Mouse (Mus musculus) forebrain, embryonic 13.5 days (tissue): ENCODE data around the gene Piezo1. TPM values are rescaled to one million over a fixed set of nuclear protein-coding genes. Genes with fewer than 3 reads are reported as not detected.

Source experiments
- ATAC-seq: fragments of 200-750 bp; cut with Nextera tagmentation; 2 replicates; pipeline ENCODE4 v1.8.0; 2017
- H3K27ac ChIP-seq: fragments of 300-500 bp; sonication (generic); 2 replicates; pipeline ENCODE4 v1.5.1; 2015; ENCODE audit warnings: inconsistent platforms, mild to moderate bottlenecking, moderate library complexity
- H3K27me3 ChIP-seq: fragments of 300-500 bp; sonication (generic); 2 replicates; pipeline ENCODE4 v1.6.1; 2015; ENCODE audit warnings: mild to moderate bottlenecking, inconsistent platforms
- H3K36me3 ChIP-seq: fragments of 300-500 bp; sonication (generic); 2 replicates; pipeline ENCODE4 v1.6.1; 2015; ENCODE audit warnings: mild to moderate bottlenecking, inconsistent platforms; ENCODE audit not compliant: poor library complexity, severe bottlenecking
- H3K4me1 ChIP-seq: fragments of 300-500 bp; sonication (generic); 2 replicates; pipeline ENCODE4 v1.6.1; 2015; ENCODE audit warnings: inconsistent platforms
- H3K4me2 ChIP-seq: fragments of 300-500 bp; sonication (generic); 2 replicates; pipeline ENCODE4 v1.6.1; 2015; ENCODE audit warnings: inconsistent platforms, mild to moderate bottlenecking, moderate library complexity
- H3K4me3 ChIP-seq: fragments of 300-500 bp; sonication (generic); 2 replicates; pipeline ENCODE4 v1.5.1; 2015; ENCODE audit warnings: mild to moderate bottlenecking, inconsistent platforms
- H3K9ac ChIP-seq: fragments of 300-500 bp; sonication (generic); 2 replicates; pipeline ENCODE4 v1.6.1; 2015; ENCODE audit warnings: mild to moderate bottlenecking, inconsistent platforms
- H3K9me3 ChIP-seq: fragments of 300-500 bp; sonication (generic); replicated peaks from 2 replicates; pipeline ENCODE4 v1.6.1; 2016; ENCODE audit warnings: inconsistent platforms
- WGBS: fragments of 180-500 bp; shearing (Covaris S2); methylation state at CpG from one replicate; pipeline ENCODE4 v1.1.7; 2015; 5-methylcytosine and 5-hydroxymethylcytosine counted together
- microRNA-seq: library from miRNA; unstranded; fragments of <30 nt; microRNA quantifications from one replicate; pipeline ENCODE4, GENCODE M21; 2016
- polyA plus RNA-seq: library from polyadenylated mRNA; unstranded; fragments of >200 nt; fragmentation: Nextera tagmentation; extraction: Ambion mirVana; gene quantifications from 2 replicates; pipeline ENCODE4 v1.2.1, GENCODE M21; 2015

Piezo1 gene
- polyA plus RNA-seq, 1 experiment from 2014 or later, result 1.4 TPM

- peaks cover 8% of the 10 kb centered on the region for H3K4me1 ChIP-seq
- ATAC-seq, result no peak
- H3K27me3 ChIP-seq, result no peaks in the 10 kb centered on the region
- H3K4me3 ChIP-seq, result no peak overlapping the region
- H3K9ac ChIP-seq, result no peak overlapping the region
- no peak overlapping the region for H3K27ac ChIP-seq
- 94% methylated on average over 16 of the region's 16 CpGs for WGBS
- peaks cover 5% of the 10 kb centered on the region; the same call in 1 of the 2 replicates for H3K9me3 ChIP-seq
- H3K36me3 ChIP-seq, result peaks cover 54% of the 10 kb centered on the region
- no peak overlapping the region for H3K4me2 ChIP-seq
Measured at GRCm38 (mm10) chr8:122439336-122439735, 111.8 kb downstream of the Piezo1 start.

- peaks cover 65% of the 10 kb centered on the region for H3K36me3 ChIP-seq
- H3K9me3 ChIP-seq, result peaks cover 5% of the 10 kb centered on the region; the same call in 1 of the 2 replicates
- peaks cover 10% of the 10 kb centered on the region for H3K4me1 ChIP-seq
- ATAC-seq, result no peak
- H3K9ac ChIP-seq, result no peak overlapping the region
- 91% methylated on average over 13 of the region's 13 CpGs for WGBS
- H3K27ac ChIP-seq, result no peak overlapping the region
- no peak overlapping the region for H3K4me3 ChIP-seq
- no peak overlapping the region for H3K4me2 ChIP-seq
- no peaks in the 10 kb centered on the region for H3K27me3 ChIP-seq
Measured at GRCm38 (mm10) chr8:122437708-122438331, 113.3 kb downstream of the Piezo1 start.

DNA sequence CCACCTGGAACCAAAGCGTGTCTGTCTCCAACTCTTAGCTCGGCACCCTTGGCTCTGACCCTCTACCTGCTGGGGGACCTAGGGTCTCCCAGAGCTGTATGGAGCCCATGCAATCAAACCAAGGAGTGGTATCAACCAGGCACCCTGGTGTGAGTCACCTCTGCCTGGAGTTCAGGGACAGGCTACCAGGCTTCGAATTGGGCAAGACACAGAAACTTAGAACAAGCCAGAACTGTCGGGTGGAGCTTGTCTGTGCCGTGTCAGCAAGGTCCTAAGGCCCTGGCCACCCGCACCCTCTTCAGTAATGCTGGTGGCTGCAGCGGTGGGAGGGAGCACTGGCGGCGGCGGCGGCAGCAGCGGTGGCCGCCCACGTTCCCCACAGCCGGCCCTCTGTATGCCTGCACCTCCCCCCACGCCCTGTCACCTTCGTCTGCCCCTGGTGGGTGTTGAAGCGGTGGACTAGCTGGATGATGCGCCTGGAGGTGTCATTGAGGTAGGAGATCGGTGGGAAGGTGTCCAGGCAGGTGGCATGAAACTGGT, 114.5 kb downstream of the Piezo1 start:
- Histone ChIP-seq H3K27me3 (no peaks in the 10 kb centered on the region; the same call in 1 of the 2 replicates), H3K4me3 (no peak overlapping the region), H3K9me3 (peaks cover 5% of the 10 kb centered on the region; the same call in 1 of the 2 replicates), H3K27ac (no peak overlapping the region), H3K36me3 (peaks cover 65% of the 10 kb centered on the region), H3K4me2 (no peak overlapping the region), H3K4me1 (peaks cover 15% of the 10 kb centered on the region), H3K9ac (no peak overlapping the region)
- ATAC-seq, result no peak
- WGBS, result 91% methylated on average over 20 of the region's 20 CpGs

- peaks cover 65% of the 10 kb centered on the region for H3K36me3 ChIP-seq
- peaks cover 5% of the 10 kb centered on the region; the same call in 1 of the 2 replicates for H3K9me3 ChIP-seq
- no peak overlapping the region for H3K4me2 ChIP-seq
- H3K27ac ChIP-seq, result no peak overlapping the region
- WGBS, result 97% methylated on average over 9 of the region's 9 CpGs
- no peak overlapping the region for H3K4me3 ChIP-seq
- no peak for ATAC-seq
- no peak overlapping the region for H3K9ac ChIP-seq
- no peaks in the 10 kb centered on the region; the same call in 1 of the 2 replicates for H3K27me3 ChIP-seq
- peaks cover 16% of the 10 kb centered on the region for H3K4me1 ChIP-seq
Measured at GRCm38 (mm10) chr8:122436146-122436545, 115.0 kb downstream of the Piezo1 start.

GRCm38 (mm10) chr8:122435375-122435774, 115.8 kb downstream of the Piezo1 start:
- H3K27me3 ChIP-seq, result no peaks in the 10 kb centered on the region; the same call in 1 of the 2 replicates
- peaks cover 65% of the 10 kb centered on the region for H3K36me3 ChIP-seq
- no peak overlapping the region for H3K27ac ChIP-seq
- no peak overlapping the region for H3K4me3 ChIP-seq
- H3K9me3 ChIP-seq, result peaks cover 5% of the 10 kb centered on the region; the same call in 1 of the 2 replicates
- H3K4me1 ChIP-seq, result peaks cover 16% of the 10 kb centered on the region
- no peak for ATAC-seq
- no peak overlapping the region for H3K9ac ChIP-seq
- 90% methylated on average over 6 of the region's 6 CpGs for WGBS
- no peak overlapping the region for H3K4me2 ChIP-seq

DNA sequence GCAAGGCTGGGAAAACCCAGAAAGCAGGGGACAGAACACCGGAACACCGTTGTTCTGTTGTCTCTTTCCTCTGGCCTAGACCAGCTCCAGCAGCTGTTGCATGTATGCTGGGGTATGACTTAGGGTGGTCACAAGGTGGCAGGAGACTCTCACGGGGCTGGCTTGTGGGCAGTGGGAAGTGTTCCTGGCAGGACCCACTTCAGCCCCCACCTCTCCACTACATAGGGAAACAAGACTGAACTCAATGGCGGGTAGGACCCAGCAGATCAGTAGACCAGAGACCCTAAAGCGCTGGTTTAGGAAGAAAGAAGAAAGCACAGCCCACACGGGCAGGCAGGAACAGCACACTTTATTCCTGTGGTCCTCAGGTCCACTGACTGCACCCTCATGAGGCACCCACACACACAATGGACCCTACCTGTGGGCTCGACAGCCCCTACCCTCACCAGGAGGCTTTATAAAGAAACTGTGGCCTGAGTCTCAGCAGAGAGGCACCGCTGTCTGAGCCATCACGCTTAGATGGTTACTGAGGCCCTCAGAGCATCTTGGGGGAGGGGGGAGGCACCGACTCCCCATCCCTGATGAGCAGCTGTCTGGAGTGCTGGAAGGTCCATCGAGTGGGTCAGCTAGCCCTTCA, 117.7 kb downstream of the Piezo1 start:
- Histone ChIP-seq H3K27me3 (no peaks in the 10 kb centered on the region; the same call in 1 of the 2 replicates), H3K9me3 (peaks cover 5% of the 10 kb centered on the region; the same call in 1 of the 2 replicates), H3K4me3 (peak overlapping the region; percentile 40; the same call in 1 of the 2 replicates), H3K36me3 (peaks cover 51% of the 10 kb centered on the region), H3K27ac (no peak overlapping the region), H3K4me2 (peak overlapping the region; percentile 77; the same call in 1 of the 2 replicates), H3K4me1 (peaks cover 16% of the 10 kb centered on the region), H3K9ac (no peak overlapping the region; the same call in 1 of the 2 replicates)
- ATAC-seq, result 0 out of 2 replicates have a peak, but pooled peaks have one; percentile 29
- WGBS, result 73% methylated on average over 11 of the region's 11 CpGs

GRCm38 (mm10) chr8:122432443-122433268, 118.5 kb downstream of the Piezo1 start, which contains the start of gene Cyba:
Gene Cyba (minus strand): TSS chr8:122432930.
- Histone ChIP-seq H3K9me3 (peaks cover 5% of the 10 kb centered on the region; the same call in 1 of the 2 replicates), H3K9ac (peak within 1 kb of the TSS; percentile 64), H3K27ac (no peak within 1 kb of the TSS), H3K36me3 (peaks cover 44% of the 10 kb centered on the region), H3K4me3 (peak within 1 kb of the TSS; percentile 40), H3K4me2 (peak within 1 kb of the TSS; percentile 77), H3K27me3 (no peaks in the 10 kb centered on the region; the same call in 1 of the 2 replicates), H3K4me1 (peaks cover 16% of the 10 kb centered on the region)
- 5% methylated on average over 45 of the region's 45 CpGs for WGBS
- peak; percentile 87 for ATAC-seq

Small RNAs within 50 kb of the gene (microRNA-seq; reads per million reads assigned to microRNA genes)
- gene Gm24366, result not detected

Other genes with a start within 250 kb of the Piezo1 start
- gene Trhr2, start 190.6 kb downstream of the Piezo1 start, polyA plus RNA-seq, result not detected in 2 replicates
- gene Zc3h18, start 174.7 kb downstream of the Piezo1 start, polyA plus RNA-seq, result 47.4 and 52.2 TPM in 2 replicates
- gene Il17c, start 129.3 kb downstream of the Piezo1 start, polyA plus RNA-seq, result not detected in 2 replicates
- 28.8 and 33.9 TPM in 2 replicates for gene Cyba, start 118.4 kb downstream of the Piezo1 start, polyA plus RNA-seq
- 38.3 and 42.2 TPM in 2 replicates for gene Mvd, start 107.9 kb downstream of the Piezo1 start, polyA plus RNA-seq
- gene Snai3, start 90.6 kb downstream of the Piezo1 start, polyA plus RNA-seq, result 0.10 TPM in 1 of 2 replicates, not detected in the other
- 33.6 and 36.1 TPM in 2 replicates for gene Rnf166, start 75.3 kb downstream of the Piezo1 start, polyA plus RNA-seq
- gene Ctu2, start 75.2 kb downstream of the Piezo1 start, polyA plus RNA-seq, result 69.1 and 69.9 TPM in 2 replicates
- 29.1 and 32.3 TPM in 2 replicates for gene Cdt1, start 16.7 kb upstream of the Piezo1 start, polyA plus RNA-seq
- 193 and 198 TPM in 2 replicates for gene Aprt, start 25.6 kb upstream of the Piezo1 start, polyA plus RNA-seq
- gene Galns, start 60.1 kb upstream of the Piezo1 start, polyA plus RNA-seq, result 3.0 and 3.2 TPM in 2 replicates
- 69.3 and 79.6 TPM in 2 replicates for gene Trappc2l, start 60.3 kb upstream of the Piezo1 start, polyA plus RNA-seq
- not detected in 2 replicates for gene Pabpn1l, start 71.4 kb upstream of the Piezo1 start, polyA plus RNA-seq
- gene Cbfa2t3, start 147.8 kb upstream of the Piezo1 start, polyA plus RNA-seq, result 12.4 and 13.9 TPM in 2 replicates
- 15.4 and 17.4 TPM in 2 replicates for gene Acsf3, start 224.2 kb upstream of the Piezo1 start, polyA plus RNA-seq